Mouse (Mus musculus) G1E (cell line): Measurements from ENCODE around the gene Rsph14.

Experiments
- CTCF ChIP-seq: IDR thresholded peaks from 2 replicates; pipeline ENCODE4 v1.5.1; 2012; ENCODE audit warnings: low read depth, low read length, inconsistent platforms, mixed read lengths
- POLR2AphosphoS5 ChIP-seq: IDR thresholded peaks from 2 replicates; pipeline ENCODE4 v1.6.1; 2012; ENCODE audit warnings: low read depth, low read length, inconsistent platforms; ENCODE audit not compliant: insufficient replicate concordance

DNA sequence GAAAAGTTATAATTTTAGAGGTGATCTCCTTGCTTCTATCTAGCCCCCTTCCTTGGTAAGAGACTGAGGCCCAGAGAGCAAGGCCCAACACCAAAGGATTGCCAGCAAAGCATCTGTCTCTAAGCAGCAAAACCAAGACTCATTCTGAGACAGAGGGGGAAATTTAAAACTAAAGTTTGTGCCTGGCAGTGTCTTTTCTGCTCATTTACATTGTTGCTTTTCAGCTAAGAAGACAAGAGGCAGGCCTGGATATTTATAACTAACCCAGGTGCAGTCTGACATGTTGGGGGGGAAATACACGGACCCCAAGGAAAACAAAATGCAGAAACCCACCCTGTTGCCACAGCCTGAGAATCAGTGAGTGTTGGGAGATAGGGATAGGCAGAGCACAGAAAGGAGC lies 68.0 kb downstream of the Rsph14 start:
- TF ChIP-seq CTCF: no peak
- no peak for TF ChIP-seq POLR2AphosphoS5
